Mouse (Mus musculus) small intestine, adult 2 months (tissue): ENCODE measurements at regions not wholly inside any gene's neighbourhood (a gene's known extent, or its start where the extent isn't known, plus 50 kb on each side); places are given as distances from the start of the nearest gene placed in this dataset.

Experiments
- CTCF ChIP-seq: fragments of 200-500 bp; IDR thresholded peaks from 2 replicates; pipeline ENCODE4 v1.5.1; 2012; ENCODE audit warnings: low read depth, mild to moderate bottlenecking, control low read depth, inconsistent platforms, low read length, moderate library complexity, mixed read lengths; ENCODE audit not compliant: insufficient replicate concordance, insufficient read length; ENCODE audit errors: extremely low read depth
- POLR2A ChIP-seq: fragments of 200-500 bp; IDR thresholded peaks from 2 replicates; pipeline ENCODE4 v1.6.1; 2012; ENCODE audit warnings: low read depth, mild to moderate bottlenecking, control low read depth, inconsistent platforms, low read length, moderate library complexity

GRCm38 (mm10) chr9:113122253-113122749 lies 585.8 kb downstream of the Pdcd6ip start:
- TF ChIP-seq CTCF (no peak), POLR2A (no peak)
